Mouse (Mus musculus) layer of hippocampus, adult 9-10 months (tissue): ENCODE data around the gene Enpp1.
A peak's percentile ranks its signal among the peaks of the same experiment; 100 is the strongest.
"Not testable (repeated sequence)": the region's sequence is repeated elsewhere in the genome, so short reads cannot be mapped to it uniquely, and the experiment has no call there.

ENCODE experiments used
- DNase-seq: peaks from one replicate; pipeline ENCODE4 v3.0.0; 2022; ENCODE audit warnings: low spot score

Gene Enpp1

DNA sequence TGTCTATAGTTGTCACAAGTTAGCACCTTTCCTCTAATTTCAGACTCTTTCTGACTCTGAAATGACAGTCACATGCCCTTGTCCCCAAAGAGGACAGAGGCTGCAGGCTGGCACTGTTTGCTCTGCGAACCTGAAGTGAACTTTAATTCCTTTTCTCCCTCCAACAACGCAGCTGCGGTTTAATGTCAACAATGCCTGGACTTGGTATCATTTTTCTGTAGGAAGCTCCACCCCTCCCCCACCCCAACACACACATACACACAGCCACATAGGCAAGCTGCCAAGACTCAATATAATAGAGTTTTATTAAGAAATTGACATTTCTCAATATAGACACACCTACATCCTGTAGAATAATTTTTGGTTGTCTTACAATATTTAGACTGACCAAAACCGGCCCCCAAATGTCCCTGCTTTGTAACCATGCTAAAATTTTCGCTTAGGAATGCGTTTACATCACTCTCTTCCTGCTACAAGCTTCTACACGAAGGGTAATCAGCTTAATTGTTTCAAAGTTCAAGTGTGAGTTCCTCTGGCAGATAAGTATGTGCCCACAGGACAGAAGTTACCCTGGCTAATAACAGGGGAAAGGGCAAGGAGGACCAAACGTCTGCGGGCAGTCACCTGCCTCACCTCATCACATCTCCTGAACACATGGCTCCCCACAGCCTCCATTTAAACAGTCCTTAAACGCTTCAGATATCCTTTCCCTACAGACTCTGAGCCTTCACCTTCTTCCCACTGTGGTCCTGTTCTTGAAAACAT is 73.5 kb downstream of the Enpp1 start:
- DNase-seq, result no peak

DNA sequence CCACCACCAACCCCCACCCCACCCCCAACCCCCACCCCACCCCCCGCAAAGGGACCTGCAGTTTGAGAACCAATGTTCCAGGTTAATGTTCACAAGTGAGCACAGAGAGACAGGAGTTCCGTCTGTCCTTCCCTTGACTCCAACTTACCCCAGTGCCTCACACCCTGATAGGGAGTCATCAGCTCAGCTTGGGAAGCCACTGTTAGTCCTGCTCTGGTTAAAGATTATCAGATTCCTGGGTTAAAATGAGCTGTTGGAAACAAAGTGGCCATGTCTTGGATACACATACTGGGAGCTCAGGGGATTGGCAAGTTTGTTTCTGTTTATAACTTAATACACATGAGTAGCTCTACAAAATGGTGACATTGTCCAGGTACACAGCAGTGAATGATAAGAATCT is 75.0 kb downstream of the Enpp1 start:
- DNase-seq, result no peak

DNA sequence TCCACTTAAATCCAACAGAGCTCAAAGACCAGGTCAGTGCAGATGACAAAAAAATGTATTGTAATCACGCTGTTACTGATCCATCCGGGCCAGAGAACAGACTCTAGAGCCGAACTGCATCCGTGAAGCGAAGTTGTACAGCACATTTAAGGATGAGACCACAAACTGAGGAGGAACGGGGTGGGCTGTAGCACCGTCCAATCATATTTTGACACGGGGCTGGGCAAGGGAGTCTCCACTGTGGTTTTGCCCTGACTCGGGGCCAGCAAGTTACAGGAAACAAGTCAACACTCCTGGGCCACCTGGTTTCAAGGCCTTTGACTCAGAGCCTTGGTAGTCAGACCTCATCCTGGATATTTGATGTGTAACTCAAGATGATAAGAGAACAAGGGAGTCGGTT is 76.1 kb downstream of the Enpp1 start:
- no peak for DNase-seq

DNA sequence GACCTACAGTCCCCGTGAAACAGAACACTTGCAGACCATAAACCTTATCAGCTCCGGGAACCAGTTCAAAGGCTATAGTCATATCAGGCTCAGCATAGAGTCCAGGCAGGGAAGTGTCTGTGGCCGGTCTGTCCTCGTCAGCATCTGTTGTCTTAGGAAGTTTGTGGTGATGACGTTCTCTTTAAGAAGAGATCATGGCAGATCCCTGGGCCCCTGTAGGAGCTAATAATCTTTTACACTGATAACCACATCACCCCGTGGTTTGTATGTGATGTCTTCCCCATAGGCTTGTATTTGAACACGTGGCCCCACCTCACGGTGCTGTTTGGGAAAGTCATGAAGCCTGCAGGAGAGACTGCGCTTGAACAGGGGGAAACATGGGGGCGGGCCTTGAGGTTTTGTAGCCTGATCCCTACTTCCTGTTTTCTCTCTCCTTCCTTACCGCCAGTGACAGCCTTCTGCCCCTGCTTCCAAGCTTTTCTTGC is 76.6 kb downstream of the Enpp1 start:
- DNase-seq, result peak; percentile 24

DNA sequence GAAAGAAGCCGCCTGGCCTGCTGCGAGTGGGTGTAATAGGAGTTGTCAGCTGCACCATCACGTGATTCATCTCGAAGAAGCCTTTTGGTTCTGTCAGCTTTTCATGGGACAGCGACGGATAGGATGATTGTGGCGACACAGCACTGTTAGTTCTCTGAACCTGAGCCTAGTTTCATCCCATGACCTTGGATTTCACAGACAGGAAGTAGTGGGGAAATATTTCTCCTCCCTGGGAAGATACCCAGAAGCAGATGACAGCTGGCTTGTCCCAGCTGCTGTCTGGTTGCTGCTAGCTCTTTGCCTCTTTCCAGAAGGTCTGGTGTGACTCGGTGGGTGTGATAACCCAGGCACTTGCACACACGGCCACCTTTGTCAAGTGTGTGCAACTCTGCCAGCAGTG is 77.7 kb downstream of the Enpp1 start:
- no peak for DNase-seq

DNA sequence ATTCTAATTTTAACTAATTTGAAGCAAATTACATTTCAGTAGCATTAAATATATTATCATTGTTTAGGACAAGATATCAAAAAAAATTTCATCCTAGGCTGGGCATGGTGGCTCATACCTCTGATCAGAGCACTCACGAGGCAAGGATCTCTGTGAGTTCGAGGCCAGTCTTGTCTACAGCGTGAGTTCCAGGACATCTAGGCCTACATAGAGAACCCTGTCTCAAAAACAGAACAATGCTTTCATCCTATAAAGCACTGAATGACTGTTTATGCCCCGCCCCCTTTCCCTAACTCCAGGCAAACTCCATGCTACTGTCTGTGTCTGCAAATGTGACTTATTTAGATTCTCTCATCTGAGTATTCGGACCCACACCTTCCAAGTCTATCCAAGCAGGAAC is 80.8 kb downstream of the Enpp1 start:
- DNase-seq, result no peak

DNA sequence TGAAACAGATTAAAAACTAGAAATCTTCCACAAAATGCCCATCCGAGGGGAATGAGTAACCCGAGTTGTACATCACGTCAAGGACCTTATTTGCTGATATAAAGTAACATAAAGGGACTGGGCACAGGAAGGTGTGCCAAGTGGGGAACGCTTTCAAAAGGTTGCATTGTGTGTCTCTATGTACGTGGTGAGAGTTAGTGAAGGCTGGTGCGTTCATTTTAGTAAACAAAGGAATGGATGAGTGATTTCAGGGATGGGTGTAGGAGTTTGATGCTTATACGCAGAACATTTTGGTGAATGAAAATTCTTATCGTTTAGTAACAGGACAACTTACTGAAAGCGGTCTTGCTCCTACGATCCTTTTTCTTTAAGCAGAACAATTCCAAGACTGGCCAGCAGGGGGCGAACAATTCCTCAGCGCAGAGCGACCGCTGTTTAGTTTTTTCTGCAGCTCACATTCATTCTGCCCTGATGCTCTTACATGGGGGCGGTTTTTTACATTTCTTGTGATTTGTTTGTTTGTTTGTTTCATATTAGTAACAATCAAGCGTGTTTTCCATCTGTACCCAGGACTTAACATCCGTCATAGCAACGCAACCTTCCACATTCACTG is 81.4 kb downstream of the Enpp1 start:
- DNase-seq, result peak; percentile 46

DNA sequence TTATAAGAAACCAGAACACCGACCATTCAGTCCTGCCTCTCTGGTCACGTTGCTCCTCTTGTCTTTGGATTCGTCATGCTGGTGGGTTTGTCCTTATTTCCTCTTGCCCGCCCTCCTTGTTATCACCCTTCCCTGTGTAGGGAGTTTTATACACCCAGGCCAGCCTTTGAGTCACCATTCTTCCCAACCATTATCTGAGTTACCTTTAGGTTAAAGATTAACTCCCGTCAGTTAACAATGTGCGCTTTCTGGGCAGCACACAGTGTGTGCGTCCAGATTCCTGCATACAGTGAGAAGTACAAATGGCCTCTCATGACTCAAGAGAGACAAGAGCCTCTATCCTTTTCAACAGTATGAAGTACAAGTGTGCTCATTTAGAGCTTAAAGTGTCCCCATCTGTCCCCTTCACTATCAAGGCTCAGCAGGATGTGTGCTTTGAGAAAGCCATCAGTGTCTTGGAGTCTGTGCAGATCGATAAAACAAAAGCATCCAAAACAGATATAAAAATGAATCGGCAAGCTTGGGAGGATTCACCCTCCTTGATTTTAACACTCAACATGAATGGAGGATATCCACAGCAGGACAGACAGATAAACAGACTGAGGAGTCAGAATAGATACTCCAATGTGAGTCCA is 82.8 kb downstream of the Enpp1 start:
- DNase-seq, result no peak

DNA sequence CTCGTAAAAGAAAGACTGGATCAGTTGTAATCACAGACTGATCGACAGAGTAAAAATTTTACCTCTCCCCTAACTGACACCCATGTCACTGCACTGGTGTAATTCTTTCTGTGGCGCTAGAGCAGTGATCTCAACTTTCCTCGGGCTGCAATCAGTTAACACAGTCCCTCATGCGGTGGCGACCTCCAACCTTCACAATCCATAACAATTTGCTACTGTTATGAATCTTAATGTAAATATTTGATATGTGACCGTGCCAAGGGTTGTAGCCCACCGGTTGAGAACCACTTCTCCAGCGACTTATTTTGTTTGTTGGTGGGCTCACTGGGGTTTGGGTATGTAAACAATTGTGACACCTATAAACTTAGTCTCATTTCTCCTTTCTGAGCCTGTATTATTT is 83.5 kb downstream of the Enpp1 start:
- DNase-seq, result no peak

DNA sequence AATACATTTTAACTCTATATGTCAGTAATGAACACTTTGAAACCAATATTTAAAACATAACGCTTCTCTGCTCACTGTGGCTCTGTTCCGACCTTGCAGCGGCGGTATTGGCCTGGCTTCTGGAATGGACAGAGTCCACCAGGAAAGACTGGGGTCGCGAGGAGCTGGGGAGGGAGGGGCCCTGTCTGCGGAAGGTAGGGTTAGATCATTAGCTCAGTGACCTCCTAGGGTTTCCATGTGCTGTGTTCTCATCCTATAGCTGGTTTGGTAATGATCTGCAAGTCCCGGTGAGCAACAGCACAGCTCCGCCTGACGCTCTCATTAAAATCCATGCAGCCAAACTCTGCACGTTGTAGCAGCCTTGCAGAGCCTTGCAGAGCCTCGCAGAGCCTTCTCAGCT is 84.7 kb downstream of the Enpp1 start:
- DNase-seq, result no peak

DNA sequence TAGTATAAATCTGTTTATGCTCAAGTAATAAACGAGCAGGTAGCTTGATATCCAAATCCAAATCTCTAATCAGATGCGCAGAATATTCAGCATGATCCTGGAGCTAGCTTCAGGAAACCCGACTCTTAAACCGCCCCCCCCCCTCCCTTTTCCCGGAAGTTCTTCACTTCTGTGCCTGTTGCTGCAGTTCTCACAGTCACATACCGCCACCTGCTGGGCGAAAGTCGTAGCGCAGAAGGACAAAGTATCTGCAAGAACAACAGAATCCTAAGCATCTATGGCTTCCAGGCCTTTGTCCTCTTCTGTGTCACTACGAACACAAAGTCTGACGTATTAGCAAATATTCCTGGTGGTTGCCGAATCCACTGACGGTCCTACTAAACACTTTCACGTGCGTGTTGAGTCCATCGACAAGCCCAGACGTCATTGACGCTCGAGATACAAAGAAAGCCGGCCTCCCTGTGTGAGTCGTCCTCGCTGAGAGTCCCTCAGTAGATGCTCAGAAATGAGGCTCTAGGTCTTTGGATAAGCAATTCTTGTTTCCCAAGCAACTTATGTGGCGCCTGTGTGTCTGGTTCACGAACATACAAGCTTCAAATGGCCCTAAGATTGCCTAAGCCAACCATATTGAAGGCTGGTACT is 86.8 kb downstream of the Enpp1 start:
- peak; percentile 82 for DNase-seq

DNA sequence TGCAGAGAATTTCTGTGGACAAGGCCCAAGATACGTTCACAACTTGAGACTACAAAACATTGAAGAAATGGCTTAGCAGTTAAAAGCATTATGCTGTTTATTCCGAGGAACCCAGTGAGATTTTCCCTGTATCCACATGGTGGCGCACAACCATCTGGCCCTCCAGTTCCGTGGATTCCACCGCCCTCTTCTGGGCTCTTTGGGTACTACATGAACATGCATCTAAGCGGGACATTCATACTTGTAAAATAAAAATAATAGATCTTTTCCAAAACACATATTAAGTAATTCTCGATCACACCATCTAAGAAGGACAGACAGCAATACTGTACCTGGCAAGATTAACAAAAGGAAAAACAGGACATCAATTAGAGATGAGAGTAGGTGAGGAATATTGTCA is 89.4 kb downstream of the Enpp1 start:
- no peak for DNase-seq

DNA sequence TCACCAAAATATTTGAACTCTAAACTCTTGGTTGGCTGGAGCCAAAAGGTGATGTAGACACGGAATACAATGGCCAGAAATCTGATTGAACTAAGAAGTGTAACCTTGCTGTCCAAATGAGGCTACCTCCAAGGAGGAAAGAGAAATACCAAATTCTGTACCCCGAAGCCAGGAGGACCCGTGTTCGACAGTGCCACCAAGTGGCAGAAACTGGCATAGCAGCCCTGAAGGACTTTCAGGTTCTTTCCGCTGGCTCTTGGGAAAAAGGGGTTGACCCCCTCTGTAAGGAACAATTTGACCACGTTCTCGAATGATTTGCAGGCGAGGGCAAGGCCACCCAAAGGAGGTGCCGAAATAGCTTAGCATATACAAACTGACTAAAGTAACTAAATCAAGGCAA is 90.4 kb downstream of the Enpp1 start:
- no peak for DNase-seq

DNA sequence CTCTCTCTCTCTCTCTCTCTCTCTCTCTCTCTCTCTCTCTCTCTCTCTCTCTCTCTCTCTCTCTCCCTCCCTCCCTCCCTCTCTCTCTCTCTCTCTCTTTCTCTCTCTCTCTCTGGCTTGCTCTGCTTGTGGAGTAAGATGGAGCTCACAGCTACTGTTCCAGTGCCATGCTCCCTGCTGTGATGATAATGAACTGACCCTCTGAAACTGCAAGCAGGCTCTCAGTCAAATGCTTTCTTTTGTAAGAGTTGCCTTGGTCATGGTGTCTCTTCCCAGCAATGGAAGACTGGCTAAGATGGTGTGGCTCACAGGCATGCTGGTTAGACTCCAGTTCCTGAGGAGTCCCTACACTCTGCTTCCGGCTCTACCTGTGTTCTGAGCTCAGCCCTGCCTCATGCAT is 95.4 kb downstream of the Enpp1 start:
- DNase-seq, result not testable (repeated sequence)

DNA sequence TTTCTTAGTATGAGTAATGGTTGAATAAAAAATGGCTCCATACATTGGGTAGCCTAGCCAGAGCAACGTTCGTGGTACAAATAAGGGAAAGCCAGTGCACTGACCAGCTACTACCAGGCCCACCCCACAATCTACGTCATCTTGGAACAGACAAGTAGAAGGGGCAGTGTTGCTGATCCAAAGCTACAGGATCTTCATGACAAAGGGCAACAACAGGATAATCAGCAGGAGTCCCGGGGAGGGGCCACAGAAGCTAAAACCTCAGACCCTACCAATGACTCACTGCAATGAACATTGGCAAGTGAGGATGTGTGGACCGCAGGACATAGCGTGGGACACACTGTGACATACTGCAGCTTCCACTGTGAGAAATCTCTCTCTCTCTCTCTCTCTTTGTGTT is 96.2 kb downstream of the Enpp1 start:
- DNase-seq, result no peak

DNA sequence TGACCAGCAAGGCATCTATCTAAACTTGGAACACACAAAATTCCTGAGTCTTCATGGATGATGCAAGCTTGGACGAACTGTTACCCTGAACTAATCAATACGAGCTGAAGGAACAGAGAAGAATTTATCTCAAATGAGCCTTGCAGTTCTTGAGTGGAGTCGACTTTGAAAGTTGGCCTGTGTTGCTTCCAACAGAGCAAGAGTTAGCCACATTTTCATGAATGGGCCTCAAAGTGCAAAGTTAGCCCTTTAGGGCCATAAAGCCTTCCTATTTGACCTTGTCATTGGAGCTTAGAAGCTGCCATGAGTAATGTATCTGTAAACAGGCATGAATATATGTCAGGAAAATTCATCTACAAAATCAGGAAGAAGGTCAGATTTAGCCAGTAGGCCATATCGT is 97.2 kb downstream of the Enpp1 start:
- DNase-seq, result no peak

DNA sequence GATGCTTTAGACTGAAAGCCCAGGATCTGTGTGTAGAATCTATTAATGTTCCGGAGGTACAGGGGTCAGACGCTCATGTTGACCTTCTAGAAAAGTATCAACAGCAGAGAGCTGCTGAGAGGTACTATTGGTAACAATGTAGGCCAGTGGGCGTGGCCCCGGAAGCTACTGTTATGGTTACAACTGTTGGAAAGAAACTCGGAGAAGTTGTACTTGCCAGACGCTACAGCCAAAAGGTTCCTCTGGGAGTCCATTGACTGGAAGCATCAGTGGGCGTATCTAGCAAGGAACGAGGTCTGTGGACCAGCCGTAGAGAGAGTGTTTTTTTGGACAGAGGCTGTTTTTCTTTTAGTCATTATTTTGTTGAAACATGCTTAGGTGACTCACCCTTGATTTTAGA is 102.2 kb downstream of the Enpp1 start:
- no peak for DNase-seq

DNA sequence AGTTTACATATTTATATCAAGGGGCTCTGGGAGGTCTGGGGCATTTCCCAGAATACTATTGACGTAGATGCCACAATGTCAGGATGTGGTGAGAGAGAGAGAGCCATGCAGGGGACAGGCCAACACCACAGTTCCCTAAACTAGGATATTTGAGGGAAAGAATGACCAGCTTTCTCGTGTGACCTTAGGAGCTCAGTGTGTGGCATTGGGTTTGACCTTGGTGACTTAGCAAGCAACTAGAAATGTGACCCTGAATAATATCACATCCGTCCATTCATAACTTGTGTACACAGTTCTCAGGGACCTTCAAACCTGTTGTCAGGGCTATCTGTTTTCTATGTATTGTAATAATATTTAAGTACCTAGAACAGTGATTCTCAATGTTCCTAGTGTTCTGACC is 102.8 kb downstream of the Enpp1 start:
- no peak for DNase-seq

DNA sequence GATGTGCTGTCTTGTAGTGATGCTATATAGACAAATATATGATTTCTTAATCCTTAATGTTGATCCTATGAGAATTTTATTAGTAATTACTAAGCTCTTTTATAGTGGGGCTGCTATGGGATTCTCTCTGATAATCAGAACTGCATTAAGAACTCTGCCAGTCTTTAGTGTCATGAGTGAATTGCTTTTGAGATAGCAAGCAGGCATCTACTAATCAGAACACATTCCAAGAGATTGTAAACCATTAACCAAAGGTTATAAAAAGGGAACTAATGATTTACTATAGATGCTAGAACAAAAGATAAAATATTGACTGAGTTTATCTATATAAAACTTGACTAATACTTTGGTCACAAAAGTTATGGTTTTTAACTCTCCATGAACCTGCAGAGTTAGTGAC is 108.2 kb downstream of the Enpp1 start:
- DNase-seq, result no peak

DNA sequence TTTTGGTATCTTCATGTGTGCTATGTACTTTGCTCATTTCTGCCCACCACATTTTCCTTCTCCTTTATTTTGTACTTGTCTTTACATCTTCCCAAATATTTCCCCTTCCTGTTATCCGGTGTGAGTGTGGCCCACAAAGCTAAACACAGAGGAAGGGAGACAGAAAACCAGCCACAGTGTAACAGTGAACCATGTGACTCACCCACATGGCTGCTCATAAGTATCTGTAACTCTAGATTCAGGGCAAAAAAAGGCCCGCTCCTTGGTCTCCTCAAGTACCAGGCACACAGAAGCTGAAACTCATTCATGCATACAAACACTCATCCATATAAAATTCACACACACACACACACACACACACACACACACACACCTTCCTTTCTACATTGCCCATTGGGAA is 108.9 kb downstream of the Enpp1 start:
- DNase-seq, result no peak

DNA sequence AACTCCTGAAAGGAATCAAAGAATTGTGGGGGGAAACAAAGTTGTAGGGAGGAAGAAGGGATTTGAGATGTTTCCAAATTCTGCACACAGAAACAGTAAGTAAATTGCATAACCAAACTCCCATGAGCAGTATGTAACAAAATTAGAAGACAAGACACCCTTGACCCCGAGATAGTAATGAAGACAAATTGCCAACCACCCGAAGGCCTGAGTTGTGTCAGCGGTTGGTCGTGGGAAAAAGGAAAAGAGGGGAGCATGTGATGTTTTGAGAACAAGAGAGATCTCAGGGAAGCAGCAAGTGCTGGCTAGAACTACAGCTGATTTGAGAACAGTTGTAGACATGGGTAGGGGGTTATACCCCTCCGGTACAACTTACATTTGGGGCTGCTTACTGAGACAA is 112.2 kb downstream of the Enpp1 start:
- DNase-seq, result no peak

DNA sequence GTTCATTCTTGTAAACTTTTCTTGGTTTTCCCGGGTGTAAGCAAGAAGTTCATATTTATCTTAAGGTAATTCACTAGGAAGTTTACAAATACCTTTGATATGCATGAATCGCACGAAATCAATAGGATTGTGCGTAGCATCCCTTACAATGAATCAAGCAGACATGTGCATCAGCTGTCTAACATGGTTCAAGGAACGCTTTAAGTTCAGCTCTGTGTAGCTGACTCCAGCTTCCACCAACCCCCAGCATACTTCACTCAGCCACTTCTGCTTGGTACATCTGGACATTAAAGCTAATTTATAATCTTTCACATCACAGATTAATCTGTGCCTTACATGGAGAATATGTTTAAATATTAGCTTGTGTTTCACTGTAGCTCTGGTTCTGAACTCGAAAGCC is 113.3 kb downstream of the Enpp1 start:
- DNase-seq, result no peak

DNA sequence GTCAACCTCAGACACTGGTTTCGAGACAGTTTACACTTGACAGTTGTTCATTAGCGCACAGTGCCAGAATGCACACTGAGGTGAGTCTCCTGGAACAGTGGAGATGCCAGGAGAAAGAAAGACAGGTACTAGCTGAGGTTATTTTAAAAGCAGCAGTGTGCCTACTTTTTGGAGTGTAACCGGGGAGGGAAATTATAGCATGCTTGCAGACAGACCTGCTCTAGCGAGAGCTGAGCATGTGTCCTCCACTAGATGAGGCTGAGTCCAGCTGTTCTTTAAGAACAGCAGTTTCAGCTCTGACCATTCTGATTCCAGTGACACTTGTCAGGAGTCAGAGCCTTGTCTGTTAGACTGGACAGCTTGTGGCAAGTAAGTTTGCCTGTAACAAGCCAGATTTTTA is 114.2 kb downstream of the Enpp1 start:
- DNase-seq, result no peak
